Mouse (Mus musculus): Measurements from ENCODE around the gene Snrpa1. TPM values are rescaled to one million over a fixed set of nuclear protein-coding genes. Genes with fewer than 3 reads are reported as not detected.

Gene Snrpa1
- polyA plus RNA-seq, 1 experiment from 2014 or later = 155 TPM

- no peak for ATAC-seq (ENCODE audit: low read depth)
- peaks cover 4% of the 10 kb centered on the region; the same call in 1 of the 2 replicates for H3K36me3 ChIP-seq (ENCODE audit: control insufficient read depth, insufficient read depth, low read length)
- no peaks in the 10 kb centered on the region for H3K27me3 ChIP-seq (ENCODE audit: control insufficient read depth, insufficient read depth, low read depth, low read length)
- 73% methylated on average over 7 of the region's 7 CpGs for WGBS
- no peak overlapping the region for H3K9ac ChIP-seq (ENCODE audit: low read length)
- H3K4me1 ChIP-seq (replicated peaks; ENCODE audit: control insufficient read depth, insufficient read depth, low read length) = peaks cover 41% of the 10 kb centered on the region
- H3K4me3 ChIP-seq (ENCODE audit: low read length) = no peak overlapping the region
- H3K4me2 ChIP-seq (ENCODE audit: low read depth, low read length) = no peak overlapping the region
- no peaks in the 10 kb centered on the region for H3K9me3 ChIP-seq (ENCODE audit: control insufficient read depth, low read length)
- no peak overlapping the region for H3K27ac ChIP-seq (ENCODE audit: low read length)
Observed at GRCm38 (mm10) chr7:66118796-66119195, 60.0 kb downstream of the Snrpa1 start.

GRCm38 (mm10) chr7:66120139-66120538 lies 61.3 kb downstream of the Snrpa1 start:
- no peaks in the 10 kb centered on the region for H3K36me3 ChIP-seq (ENCODE audit: control insufficient read depth, insufficient read depth, low read length)
- ATAC-seq (ENCODE audit: low read depth) = no peak
- WGBS = 56% methylated on average over 1 of the region's 1 CpGs

GRCm38 (mm10) chr7:66120702-66121396 lies 62.0 kb downstream of the Snrpa1 start:
- no peak for ATAC-seq (ENCODE audit: low read depth)
- H3K27me3 ChIP-seq (ENCODE audit: control insufficient read depth, insufficient read depth, low read depth, low read length) = no peaks in the 10 kb centered on the region
- peaks cover 38% of the 10 kb centered on the region for H3K4me1 ChIP-seq (replicated peaks; ENCODE audit: control insufficient read depth, insufficient read depth, low read length)
- H3K4me2 ChIP-seq (ENCODE audit: low read depth, low read length) = no peak overlapping the region
- no peak overlapping the region for H3K9ac ChIP-seq (ENCODE audit: low read length)
- no peaks in the 10 kb centered on the region for H3K9me3 ChIP-seq (ENCODE audit: control insufficient read depth, low read length)
- 75% methylated on average over 7 of the region's 7 CpGs for WGBS
- peaks cover 5% of the 10 kb centered on the region; the same call in 1 of the 2 replicates for H3K36me3 ChIP-seq (ENCODE audit: control insufficient read depth, insufficient read depth, low read length)
- H3K27ac ChIP-seq (ENCODE audit: low read length) = no peak overlapping the region
- H3K4me3 ChIP-seq (ENCODE audit: low read length) = no peak overlapping the region

More at GRCm38 (mm10) chr7:66120139-66120538, 61.3 kb downstream of the Snrpa1 start:
- Histone ChIP-seq H3K4me1 (replicated peaks; ENCODE audit: control insufficient read depth, insufficient read depth, low read length) (peaks cover 43% of the 10 kb centered on the region), H3K9ac (ENCODE audit: low read length) (no peak overlapping the region), H3K27me3 (ENCODE audit: control insufficient read depth, insufficient read depth, low read depth, low read length) (no peaks in the 10 kb centered on the region), H3K27ac (ENCODE audit: low read length) (no peak overlapping the region), H3K9me3 (ENCODE audit: control insufficient read depth, low read length) (no peaks in the 10 kb centered on the region), H3K4me2 (ENCODE audit: low read depth, low read length) (no peak overlapping the region), H3K4me3 (ENCODE audit: low read length) (no peak overlapping the region)

Other genes with a start within 250 kb of the Snrpa1 start
- 7.4 and 8.5 TPM in 2 replicates for gene Pcsk6, start 197.3 kb upstream of the Snrpa1 start, polyA plus RNA-seq (2015; fragmentation: Nextera tagmentation; extraction: Ambion mirVana)
- gene Gm45213, start 15.4 kb upstream of the Snrpa1 start, polyA plus RNA-seq (2015; fragmentation: Nextera tagmentation; extraction: Ambion mirVana) = not detected in 2 replicates
- gene Selenos, start 20.6 kb downstream of the Snrpa1 start, polyA plus RNA-seq (2015; fragmentation: Nextera tagmentation; extraction: Ambion mirVana) = 122 and 123 TPM in 2 replicates
- 17.1 and 17.7 TPM in 2 replicates for gene Chsy1, start 50.5 kb downstream of the Snrpa1 start, polyA plus RNA-seq (2015; fragmentation: Nextera tagmentation; extraction: Ambion mirVana)

Data from lung, embryonic 16.5 days (tissue).